Mouse (Mus musculus): ENCODE results near the gene Pdzrn3.

DNA sequence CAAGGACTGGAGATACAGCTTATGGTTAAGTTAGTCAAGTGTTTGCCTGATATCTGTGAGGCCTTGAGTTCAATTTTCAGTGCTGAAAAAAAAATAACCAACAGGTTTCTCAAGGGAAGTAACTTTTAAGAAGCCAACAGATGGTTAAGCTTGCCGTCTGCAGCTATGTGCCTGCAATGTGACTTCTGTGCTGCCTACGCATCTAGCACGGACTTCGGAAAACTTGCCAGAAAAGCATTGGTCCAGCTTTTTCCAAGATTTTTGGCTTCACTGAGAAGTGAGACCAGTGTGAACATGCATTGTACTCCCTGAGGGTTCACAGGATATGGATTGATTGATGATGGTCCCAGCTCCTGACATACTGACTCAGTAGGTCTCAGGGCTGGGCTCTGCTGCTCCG lies 186.1 kb downstream of the Pdzrn3 start:
- TF ChIP-seq MAFK (IDR thresholded peaks at IDR 0.05; ENCODE audit: insufficient read depth, low read depth, low read length) (no peak), HCFC1 (IDR thresholded peaks at IDR 0.05; ENCODE audit: borderline replicate concordance, insufficient read depth, low read length) (no peak), ZNF384 (IDR thresholded peaks at IDR 0.05; ENCODE audit: low read depth, low read length) (no peak), CHD2 (IDR thresholded peaks at IDR 0.05; ENCODE audit: low read depth, low read length) (no peak)

Data from ES-E14 (cell line).